10 mouse cellular contexts compared by ENCODE assay signal in genomic region chr2:35509343-35509667, GRCm38 (mm10). TPM values are rescaled to one million over a fixed set of nuclear protein-coding genes. Genes with fewer than 3 reads are reported as not detected.
A peak's percentile ranks its signal among the peaks of the same experiment; 100 is the strongest.
DNase-seq lines count a peak whose midpoint lies in the region; ATAC-seq and TF ChIP-seq lines count a peak whose summit lies in the region.
"Had no signal": no experiment of that assay in that cellular context is flagged by ENCODE, and none has a peak within 500 bp of the region (broad histone marks: within the 10 kb centered on the region; RNA-seq: fewer than 3 reads in every experiment).

No protein-coding gene starts in this region.

- no peak for ATAC-seq in kidney, embryonic 16.5 days (ENCODE audit: low FRiP score, low TSS enrichment)
- ATAC-seq in G1E (ENCODE audit: extremely low read depth, insufficient number of reproducible peaks, low FRiP score, poor library complexity, severe bottlenecking): no peak

- H3K4me2 ChIP-seq in kidney, embryonic 16.5 days (replicated peaks; ENCODE audit: low read depth, low read length): no peak overlapping the region
- H3K4me2 ChIP-seq: neural tube, embryonic 12.5 days had no signal

- no peaks in the 10 kb centered on the region for H3K9me3 ChIP-seq in kidney, embryonic 16.5 days (ENCODE audit: low read length)
- no peaks in the 10 kb centered on the region for H3K9me3 ChIP-seq in G1E (replicated peaks)
- H3K9me3 ChIP-seq: hindbrain, embryonic 10.5 days; neural tube, embryonic 12.5 days had no signal

- DNase-seq in kidney, adult 9 months: no peak
- DNase-seq in G1E (ENCODE audit: low spot score) (peak; percentile 26), adipocyte (ENCODE audit: low spot score) (no peak)
- peak; percentile 44 for DNase-seq in mesoderm, embryonic 11.5 days (ENCODE audit: low read depth, low spot score)
- no peak for DNase-seq in adrenal gland, postnatal 36 days
- no peak for DNase-seq in gastrocnemius, postnatal 25 days

- H3K36me3 ChIP-seq in kidney, embryonic 16.5 days (ENCODE audit: insufficient read depth, low read length): no peaks in the 10 kb centered on the region
- H3K36me3 ChIP-seq in G1E (replicated peaks): no peaks in the 10 kb centered on the region
- H3K36me3 ChIP-seq: hindbrain, embryonic 10.5 days; neural tube, embryonic 12.5 days had no signal

- WGBS in kidney, embryonic 16.5 days: 14% methylated on average over 6 of the region's 6 CpGs

- H3K9ac ChIP-seq in kidney, embryonic 16.5 days (replicated peaks; ENCODE audit: low read length): no peak overlapping the region
- H3K9ac ChIP-seq: neural tube, embryonic 12.5 days had no signal

- H3K4me3 ChIP-seq in kidney, embryonic 16.5 days (ENCODE audit: low read length): no peak overlapping the region
- H3K4me3 ChIP-seq in G1E (ENCODE audit: low read depth, low read length): no peak overlapping the region
- no peak overlapping the region for H3K4me3 ChIP-seq in brown adipose tissue, adult 24 weeks (ENCODE audit: insufficient read depth, low read depth, low read length)
- H3K4me3 ChIP-seq: hindbrain, embryonic 10.5 days; neural tube, embryonic 12.5 days had no signal

- peaks cover 57% of the 10 kb centered on the region for H3K4me1 ChIP-seq in kidney, embryonic 16.5 days (ENCODE audit: insufficient read depth, low read length)
- peaks cover 76% of the 10 kb centered on the region for H3K4me1 ChIP-seq in G1E (ENCODE audit: insufficient read depth, low read depth, low read length)
- H3K4me1 ChIP-seq in brown adipose tissue, adult 24 weeks (ENCODE audit: control insufficient read depth, insufficient read depth, insufficient read length, low read length): peaks cover 42% of the 10 kb centered on the region

- peak overlapping the region; percentile 78 for H3K27ac ChIP-seq in kidney, embryonic 16.5 days (ENCODE audit: low read length)
- H3K27ac ChIP-seq in brown adipose tissue, adult 24 weeks (replicated peaks; ENCODE audit: low read depth, low read length): 0 out of 2 replicates have a peak overlapping the region, but pooled peaks have one; percentile 1
- H3K27ac ChIP-seq: hindbrain, embryonic 10.5 days; neural tube, embryonic 12.5 days had no signal

- TF ChIP-seq CTCF in G1E (IDR thresholded peaks at IDR 0.05; ENCODE audit: low read depth, low read length): no peak

- H3K27me3 ChIP-seq in kidney, embryonic 16.5 days (ENCODE audit: insufficient read depth, low read length): no peaks in the 10 kb centered on the region
- peaks cover 2% of the 10 kb centered on the region; the same call in 1 of the 2 replicates for H3K27me3 ChIP-seq in G1E (ENCODE audit: insufficient read depth, low read length)
- H3K27me3 ChIP-seq: neural tube, embryonic 12.5 days had no signal

RNA-seq across cellular contexts. Expression of gene Ggta1, which starts 46.3 kb away (rescaled TPM):
- polyA plus RNA-seq in kidney, embryonic 16.5 days (2015; fragmentation: Nextera tagmentation; extraction: Ambion mirVana): 23.3 and 24.2 TPM in 2 replicates
- 52.1 and 58.2 TPM in 2 replicates for total RNA-seq in G1E (2014; fragmentation: Nextera tagmentation)
- total RNA-seq in G1E (2017): 22.2 and 27.2 TPM in 2 replicates
- 10.7 and 13.2 TPM in 2 replicates for polyA plus RNA-seq in G1E (2012)
- polyA plus RNA-seq in brown adipose tissue, adult 24 weeks (2012; ENCODE audit: insufficient read depth, insufficient read length, missing spikeins): 8.8 and 14.5 TPM in 2 replicates
- total RNA-seq in adrenal gland, postnatal 36 days (2021): 10 to 100 TPM in 1 of 2 experiments, 1 to 10 TPM in 1; 7.9 to 14.2 TPM
- 10 to 100 TPM in 1 of 2 experiments, 1 to 10 TPM in 1; 8.7 to 10.2 TPM for total RNA-seq in gastrocnemius, postnatal 25 days (2021)

RNA-seq across cellular contexts. Expression of gene Dab2ip, which starts 48.8 kb away (rescaled TPM):
- 26.3 and 28.5 TPM in 2 replicates for polyA plus RNA-seq in kidney, embryonic 16.5 days (2015; fragmentation: Nextera tagmentation; extraction: Ambion mirVana)
- total RNA-seq in G1E (2014; fragmentation: Nextera tagmentation) (2.2 TPM in 1 of 2 replicates, not detected in the other), G1E (2017) (0.16 and 0.29 TPM in 2 replicates)
- 0.02 TPM in 2 replicates for polyA plus RNA-seq in G1E (2012)
- 14.3 and 19.1 TPM in 2 replicates for polyA plus RNA-seq in brown adipose tissue, adult 24 weeks (2012; ENCODE audit: insufficient read depth, insufficient read length, missing spikeins)
- 100 to 1,000 TPM in 1 of 2 experiments, 10 to 100 TPM in 1; 65.0 to 103 TPM for total RNA-seq in adrenal gland, postnatal 36 days (2021)
- total RNA-seq in gastrocnemius, postnatal 25 days (2021): 10 to 100 TPM; 40.1 to 40.7 TPM

Comparison
In these comparisons a context has a peak if more than half of its experiments do, and no peak if none do; other contexts are left out.
1. DNase-seq: peak in G1E (single experiment) and mesoderm, embryonic 11.5 days (single experiment); none in kidney, adult 9 months (single experiment), adrenal gland, postnatal 36 days (0 of 2), gastrocnemius, postnatal 25 days (single experiment) and adipocyte (single experiment).
2. RNA of gene Dab2ip, which starts 48.8 kb away (total RNA-seq): 65.0 to 103 TPM in adrenal gland, postnatal 36 days and 40.1 to 40.7 TPM in gastrocnemius, postnatal 25 days; 0.16 to 2.2 TPM in G1E; every median in the first group is over 10 times any median in the second.